Mouse (Mus musculus) left cerebral cortex, postnatal 4 days (tissue): ENCODE measurements around the gene Ctsg. TPM values are rescaled to one million over a fixed set of nuclear protein-coding genes. Genes with fewer than 3 reads are reported as not detected.

Source experiments
- microRNA-seq: library from miRNA; unstranded; fragments of <30 nt; microRNA quantifications from one replicate; pipeline ENCODE4 v1.2.0, GENCODE M21; 2022
- total RNA-seq, 2 experiments: library from RNA; stranded (reverse); gene quantifications; 2 replicates each; pipeline ENCODE4 v1.2.3; 2021

Ctsg gene
- total RNA-seq, 2 experiments from 2014 or later = 0.40 TPM; not detected in 1

Small RNA genes within 50 kb of the gene (microRNA-seq; reads per million reads assigned to microRNA genes)
- gene Mir6949 = not detected

Other genes starting within 250 kb of the Ctsg start
- 10 to 100 TPM; 39.1 to 40.9 TPM for gene Nynrin, start 248.6 kb downstream of the Ctsg start, total RNA-seq
- gene Cbln3, start 218.2 kb downstream of the Ctsg start, total RNA-seq = under 1 TPM; 0.44 to 0.74 TPM
- 10 to 100 TPM; 12.5 to 13.4 TPM for gene Khnyn, start 217.6 kb downstream of the Ctsg start, total RNA-seq
- gene Sdr39u1, start 202.3 kb downstream of the Ctsg start, total RNA-seq = 10 to 100 TPM; 63.1 to 75.9 TPM
- gene Cma1, start 157.9 kb downstream of the Ctsg start, total RNA-seq = 10 to 100 TPM in 1 of 2 experiments, 1 to 10 TPM in 1; 9.8 to 12.4 TPM
- not detected for gene Cma2, start 151.6 kb downstream of the Ctsg start, total RNA-seq
- gene Mcpt1, start 84.6 kb downstream of the Ctsg start, total RNA-seq = not detected
- not detected for gene Mcpt9, start 72.1 kb downstream of the Ctsg start, total RNA-seq
- not detected for gene Mcpt2, start 60.5 kb downstream of the Ctsg start, total RNA-seq
- 1 to 10 TPM; 3.1 to 4.8 TPM for gene Mcpt4, start 40.3 kb downstream of the Ctsg start, total RNA-seq
- gene Mcpt8, start 17.3 kb downstream of the Ctsg start, total RNA-seq = not detected
- gene Gzme, start 18.1 kb upstream of the Ctsg start, total RNA-seq = not detected
- not detected for gene Gzmd, start 30.0 kb upstream of the Ctsg start, total RNA-seq
- gene Gzmg, start 57.0 kb upstream of the Ctsg start, total RNA-seq = not detected
- gene Gzmn, start 72.0 kb upstream of the Ctsg start, total RNA-seq = not detected
- gene Gzmf, start 108.8 kb upstream of the Ctsg start, total RNA-seq = not detected
- gene Gzmc, start 132.1 kb upstream of the Ctsg start, total RNA-seq = not detected
- gene Gzmb, start 159.7 kb upstream of the Ctsg start, total RNA-seq = not detected